Mouse (Mus musculus) kidney, postnatal 14 days (tissue): ENCODE data around the gene Tradd.

Source experiments
- DNase-seq: peaks from one replicate; pipeline ENCODE4 v3.0.0; 2022; ENCODE audit warnings: mixed read lengths

Gene Tradd

DNA sequence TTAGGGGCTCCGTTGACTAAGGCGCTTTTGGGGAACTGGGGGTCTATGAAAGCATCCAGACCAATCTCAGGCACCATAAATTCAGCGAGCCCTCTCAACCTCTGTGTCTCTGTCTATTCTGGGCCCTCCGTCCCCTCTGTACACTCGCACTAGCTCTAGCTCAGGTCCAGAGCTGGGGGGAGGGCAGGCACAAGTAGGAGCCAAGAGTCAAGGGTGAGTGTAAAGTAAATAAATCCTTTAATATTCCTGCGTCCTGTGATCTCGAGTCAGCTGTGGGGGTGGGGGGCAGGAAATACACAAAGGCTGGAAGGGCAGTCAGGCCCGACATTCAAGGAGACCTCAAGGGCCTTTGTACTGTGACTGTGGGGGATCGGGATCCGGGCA, 4.7 kb upstream of the Tradd start:
- DNase-seq: peak; percentile 44

DNA sequence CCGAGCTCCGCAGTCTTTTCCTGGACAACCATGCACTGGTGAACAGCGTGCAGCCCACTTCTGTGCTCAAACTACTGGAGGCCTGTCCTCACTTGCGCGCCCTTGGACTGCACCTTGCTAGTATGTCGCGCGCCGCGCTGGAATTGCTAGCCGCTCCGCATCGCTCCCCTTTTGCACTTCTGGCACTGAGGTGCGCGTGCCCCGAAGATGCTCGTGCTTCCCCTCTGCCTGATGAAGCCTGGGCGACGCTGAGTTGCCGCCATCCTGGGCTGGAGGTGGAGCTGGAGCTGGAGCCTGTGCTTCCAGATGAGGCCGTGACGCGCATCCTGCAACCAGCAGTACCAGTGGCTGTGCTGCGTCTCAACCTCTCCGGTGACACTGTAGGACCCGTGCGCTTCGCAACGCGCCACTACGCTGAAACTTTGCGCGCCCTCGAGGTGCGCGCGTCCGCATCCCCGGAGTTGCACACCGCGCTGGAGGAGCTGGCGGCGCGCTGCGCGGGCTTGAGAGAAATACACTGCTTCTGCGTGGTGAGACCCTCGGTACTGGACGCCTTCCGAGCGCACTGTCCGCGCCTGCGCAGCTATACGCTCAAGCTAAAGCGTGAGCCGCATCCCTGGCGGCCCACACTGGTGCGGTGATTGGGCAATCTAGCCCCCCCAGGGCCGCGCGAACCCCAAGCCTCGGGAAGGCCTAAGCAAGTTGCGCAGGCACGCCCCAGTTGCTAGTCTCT, 4.1 kb upstream of the Tradd start:
- DNase-seq: peak; percentile 41

DNA sequence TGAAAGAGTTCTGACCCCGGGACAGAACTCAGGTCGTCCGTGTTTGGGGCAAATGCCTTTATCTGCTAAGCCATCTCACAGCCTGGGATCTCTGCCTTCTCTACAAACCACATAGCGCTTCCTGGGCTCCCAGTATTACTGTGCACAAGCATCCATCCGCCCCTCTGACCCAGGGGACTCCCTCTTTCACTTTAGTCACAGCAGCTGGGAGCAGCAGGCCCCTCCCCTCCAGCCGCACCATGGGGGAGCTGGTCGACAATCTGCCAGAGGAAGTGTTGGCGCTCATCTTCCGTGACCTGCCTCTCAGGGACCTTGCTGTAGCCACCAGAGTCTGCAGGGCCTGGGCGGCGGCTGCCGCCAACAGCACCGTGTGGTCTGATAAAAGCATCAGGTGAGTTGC, 2.4 kb upstream of the Tradd start:
- DNase-seq: no peak

DNA sequence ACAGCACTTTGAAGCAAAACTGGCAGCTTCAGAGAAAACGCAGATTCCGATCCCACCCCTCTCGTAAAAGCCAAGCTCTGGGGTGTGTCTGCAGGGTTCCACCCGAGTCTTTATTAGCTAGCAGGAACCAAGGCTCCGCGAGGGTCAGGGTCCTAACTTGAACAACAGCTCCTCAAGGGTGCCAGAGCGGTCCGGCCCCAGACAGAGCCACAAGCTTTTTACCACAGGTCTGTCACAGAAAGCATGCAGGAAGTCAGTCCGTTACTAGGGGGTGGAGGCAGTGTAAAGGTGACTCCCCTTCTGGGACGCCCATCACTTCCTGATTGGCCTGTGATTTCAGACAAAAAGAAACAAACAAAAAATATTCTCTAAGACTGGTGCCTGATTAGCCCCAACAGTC, 719 bp upstream of the Tradd start:
- peak; percentile 42 for DNase-seq

DNA sequence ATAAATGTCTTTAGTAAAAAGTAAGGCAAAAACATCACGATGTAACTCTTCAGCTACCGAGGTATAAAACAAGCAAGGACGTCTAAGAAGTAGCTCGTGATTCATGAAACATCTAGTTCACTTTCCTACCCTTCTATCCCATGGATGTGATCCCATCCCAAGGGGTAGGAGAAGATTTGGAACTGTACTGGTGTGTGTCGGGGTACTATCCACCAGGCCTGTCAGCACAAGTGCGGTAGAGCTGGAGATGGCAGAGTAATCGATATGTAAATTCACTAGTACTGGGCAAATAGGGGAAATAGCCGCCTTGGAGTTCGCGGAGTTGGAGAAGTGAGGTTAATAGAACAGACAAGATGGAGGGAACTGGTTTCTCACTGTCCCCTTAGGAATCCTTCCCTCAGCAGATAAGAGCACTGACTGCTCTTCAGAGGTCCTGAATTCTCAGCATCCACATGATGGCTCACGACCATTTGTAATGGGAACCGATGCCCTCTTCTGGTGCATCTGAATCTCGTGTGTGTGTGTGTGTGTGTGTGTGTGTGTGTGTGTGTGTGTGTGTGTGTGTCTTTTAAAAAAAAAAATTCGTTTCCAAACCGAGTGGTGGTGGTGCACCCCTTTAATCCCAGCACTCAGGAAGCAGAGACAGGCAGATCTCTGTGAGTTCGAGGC, 1.0 kb downstream of the Tradd start:
- no peak for DNase-seq

GRCm38 (mm10) chr8:105261326-105261980, 3.0 kb downstream of the Tradd start:
- no peak for DNase-seq

GRCm38 (mm10) chr8:105260371-105261099, 3.9 kb downstream of the Tradd start:
- no peak for DNase-seq

- peak; percentile 76 for DNase-seq
Measured at GRCm38 (mm10) chr8:105259721-105260320, 4.6 kb downstream of the Tradd start.

DNA sequence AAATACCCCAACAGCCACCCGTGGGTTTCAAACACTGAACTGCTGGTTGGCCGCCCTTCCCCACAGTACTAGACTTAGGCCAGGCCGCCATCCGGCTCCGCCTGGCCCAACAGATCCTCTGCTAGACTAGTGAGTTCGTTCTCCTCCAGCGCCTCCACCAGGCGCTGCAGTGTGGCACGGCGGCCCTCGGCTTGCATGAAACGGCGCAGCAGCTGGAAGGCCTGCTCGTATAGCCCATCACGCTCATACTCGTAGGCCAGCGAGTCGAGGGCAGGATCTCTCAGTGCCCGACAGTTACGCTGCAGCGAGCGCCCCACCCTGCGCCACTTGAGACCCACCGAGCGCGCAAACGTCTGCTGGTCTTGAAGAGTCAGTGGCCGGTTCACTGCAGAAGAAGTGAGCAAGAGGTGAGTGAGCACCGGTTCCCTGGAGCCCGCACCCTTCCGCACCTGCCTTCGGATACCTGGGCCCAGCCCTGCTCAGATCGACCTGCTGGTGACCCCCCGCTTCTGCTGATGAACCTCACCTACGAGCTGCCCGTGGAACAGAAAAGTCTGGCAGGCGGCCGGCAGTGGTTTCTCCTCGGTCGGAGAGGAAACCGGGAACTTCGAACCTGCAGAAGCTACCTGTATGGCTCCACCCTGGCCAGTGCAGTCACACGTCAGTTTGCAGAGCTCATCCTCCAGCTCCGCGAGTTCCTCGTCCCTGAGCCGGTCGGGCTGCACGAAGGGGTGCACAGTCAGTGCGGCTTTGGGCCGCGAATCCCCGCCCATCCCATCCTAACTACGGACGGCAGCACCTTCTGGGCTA, 5.3 kb downstream of the Tradd start:
- DNase-seq: no peak

GRCm38 (mm10) chr8:105257318-105258114, 6.9 kb downstream of the Tradd start:
- DNase-seq: no peak

DNA sequence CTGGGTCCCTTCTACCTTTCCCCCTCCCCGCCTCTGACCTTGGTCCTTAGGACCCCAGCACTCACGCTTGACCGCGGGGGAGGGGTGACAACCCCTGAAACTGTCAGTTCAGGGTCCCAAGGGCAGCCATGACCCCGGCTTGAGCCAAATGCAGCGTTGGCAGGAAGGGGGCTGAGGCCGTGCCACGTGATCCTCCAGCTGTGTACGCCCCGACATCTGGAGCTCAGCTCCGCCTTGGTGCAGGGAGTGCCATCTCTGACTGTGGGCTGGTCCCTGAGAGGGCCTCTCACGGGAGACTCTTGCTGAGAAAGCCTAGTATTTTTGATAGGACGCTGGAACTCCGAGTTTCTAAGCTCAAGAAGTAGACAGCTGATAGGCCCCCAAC, 9.5 kb downstream of the Tradd start, which contains the start of gene B3gnt9:
B3gnt9 (minus strand) TSS at position 188 of the 385 bp plus-strand sequence.
- peak; percentile 66 for DNase-seq

DNA sequence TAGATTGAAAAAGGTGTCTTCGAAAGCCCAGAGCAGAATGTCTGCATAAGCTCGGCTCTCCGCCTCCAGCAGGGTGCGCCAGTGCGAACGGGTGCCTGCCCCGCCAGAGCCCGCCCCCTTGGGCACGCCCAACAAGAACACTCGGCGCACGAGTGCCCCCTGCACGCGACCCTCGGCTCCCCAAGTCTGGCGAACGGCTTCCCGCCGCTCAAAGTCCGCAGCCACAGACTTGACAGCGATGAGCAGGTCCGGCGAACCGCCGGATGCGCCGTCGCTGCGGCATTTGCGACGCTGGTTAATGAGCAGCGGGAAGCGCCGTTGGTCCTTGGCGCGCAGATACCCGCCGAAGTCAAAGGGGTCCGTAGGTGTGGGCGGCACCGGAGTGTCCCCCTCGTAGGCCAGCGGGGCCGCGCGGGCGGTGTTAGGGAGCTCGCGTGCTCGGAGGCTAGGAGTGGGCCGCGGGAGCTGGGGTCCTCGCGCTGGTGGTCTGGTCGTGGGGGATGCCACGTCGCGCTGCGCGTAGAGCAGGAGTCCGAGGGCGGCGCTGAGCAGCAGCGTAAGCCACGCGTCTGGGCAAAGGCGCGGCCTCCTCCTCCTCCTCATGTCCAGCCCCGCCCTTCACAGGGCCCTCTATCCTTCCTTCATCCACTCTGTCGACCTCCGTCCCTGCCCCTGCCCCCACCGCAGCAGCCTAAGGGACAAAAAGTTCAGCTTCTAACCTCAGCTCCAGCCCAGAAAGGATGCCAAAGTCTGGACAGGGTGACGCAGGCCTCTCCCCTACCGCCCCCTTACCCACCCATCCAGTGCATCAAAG, 10.1 kb downstream of the Tradd start:
- peak; percentile 92 for DNase-seq

DNA sequence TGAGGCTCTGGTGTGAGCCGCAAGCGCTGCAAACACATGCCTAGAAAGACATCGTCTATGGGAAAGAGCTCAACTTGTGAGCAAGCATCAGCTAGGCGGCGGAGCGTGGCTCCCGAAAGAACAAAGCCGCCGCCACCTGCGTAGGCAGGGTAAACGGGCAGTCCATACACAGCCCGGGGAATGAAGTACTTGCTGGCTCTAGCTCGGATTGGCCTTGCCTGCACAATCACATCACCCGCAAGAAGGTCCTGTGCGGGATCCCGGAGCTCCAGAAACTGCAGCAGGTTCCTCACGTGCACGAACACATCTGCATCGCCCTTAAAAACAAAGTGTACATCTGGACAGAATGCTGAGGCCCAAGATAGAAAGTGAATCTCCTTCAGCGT, 10.7 kb downstream of the Tradd start:
- DNase-seq: no peak

- DNase-seq: no peak
Measured at GRCm38 (mm10) chr8:105252680-105253537, 11.5 kb downstream of the Tradd start.

- no peak for DNase-seq
Measured at GRCm38 (mm10) chr8:105251954-105252353, 12.5 kb downstream of the Tradd start.

GRCm38 (mm10) chr8:105241016-105241415, 23.4 kb downstream of the Tradd start:
- DNase-seq: no peak

DNA sequence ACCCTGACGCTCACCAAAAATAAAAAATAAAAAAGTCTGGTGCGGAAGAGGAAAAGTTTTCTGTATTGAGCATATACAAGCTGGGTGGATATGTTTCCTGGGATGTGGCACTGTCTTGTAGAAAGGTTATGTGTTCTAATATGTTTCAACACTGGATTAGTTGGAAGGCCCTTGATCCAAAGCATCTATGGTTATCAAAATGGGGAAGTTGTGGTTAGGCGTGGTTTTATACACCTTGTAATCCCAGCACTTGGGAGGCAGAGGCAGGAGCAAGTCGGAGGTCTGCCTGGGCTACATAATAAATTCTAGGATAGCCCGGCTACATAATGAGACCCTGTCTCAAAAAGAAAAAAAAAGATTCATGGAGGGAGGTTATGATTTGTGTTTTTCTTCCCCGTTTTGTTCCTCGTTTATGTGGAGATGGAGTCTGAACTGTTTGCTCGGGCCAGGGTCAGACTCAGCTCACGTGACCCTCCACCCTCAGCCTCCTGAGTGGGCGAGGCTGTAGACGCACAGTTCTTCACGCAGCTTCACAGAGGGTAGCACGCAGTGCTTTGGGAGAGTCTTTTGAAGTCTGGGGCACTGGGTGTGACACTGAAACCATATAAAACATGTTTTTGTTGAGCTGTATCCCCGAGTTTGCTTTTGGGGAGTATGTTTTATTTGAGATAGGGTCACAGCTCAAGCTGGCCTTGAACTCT, 26.8 kb downstream of the Tradd start:
- DNase-seq: no peak

DNA sequence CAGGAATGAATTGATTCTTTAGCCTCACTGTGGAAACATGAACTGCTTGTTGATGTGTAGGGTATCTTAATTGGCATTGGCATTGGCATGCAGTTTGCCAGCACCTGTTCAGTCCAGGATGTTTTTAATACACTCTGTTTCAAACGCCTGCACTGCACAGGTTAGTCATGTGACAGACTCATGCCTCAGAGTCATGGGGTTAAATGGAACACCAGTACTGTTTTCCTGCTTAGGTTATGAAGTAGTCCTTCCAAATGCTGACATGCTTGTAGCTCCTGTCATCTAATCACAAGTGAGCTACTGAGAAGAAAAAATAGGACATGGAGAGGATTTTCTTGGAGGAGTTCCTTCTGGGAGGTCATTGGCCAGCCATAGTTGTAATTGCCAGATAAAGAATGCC, 29.2 kb downstream of the Tradd start:
- DNase-seq: no peak
